Mouse (Mus musculus) activated CD4-positive, CD25-positive, alpha-beta regulatory T cell, adult 9 weeks (primary cell): ENCODE results near the gene Zglp1. TPM values are rescaled to one million over a fixed set of nuclear protein-coding genes. Genes with fewer than 3 reads are reported as not detected.

ENCODE experiments used
- polyA plus RNA-seq: library from polyadenylated mRNA; unstranded; fragments of 100-300 nt; shearing (Covaris generic); gene quantifications from one replicate; pipeline ENCODE4 v1.2.1, GENCODE M21; 2017

Zglp1 gene
- polyA plus RNA-seq: not detected

DNA sequence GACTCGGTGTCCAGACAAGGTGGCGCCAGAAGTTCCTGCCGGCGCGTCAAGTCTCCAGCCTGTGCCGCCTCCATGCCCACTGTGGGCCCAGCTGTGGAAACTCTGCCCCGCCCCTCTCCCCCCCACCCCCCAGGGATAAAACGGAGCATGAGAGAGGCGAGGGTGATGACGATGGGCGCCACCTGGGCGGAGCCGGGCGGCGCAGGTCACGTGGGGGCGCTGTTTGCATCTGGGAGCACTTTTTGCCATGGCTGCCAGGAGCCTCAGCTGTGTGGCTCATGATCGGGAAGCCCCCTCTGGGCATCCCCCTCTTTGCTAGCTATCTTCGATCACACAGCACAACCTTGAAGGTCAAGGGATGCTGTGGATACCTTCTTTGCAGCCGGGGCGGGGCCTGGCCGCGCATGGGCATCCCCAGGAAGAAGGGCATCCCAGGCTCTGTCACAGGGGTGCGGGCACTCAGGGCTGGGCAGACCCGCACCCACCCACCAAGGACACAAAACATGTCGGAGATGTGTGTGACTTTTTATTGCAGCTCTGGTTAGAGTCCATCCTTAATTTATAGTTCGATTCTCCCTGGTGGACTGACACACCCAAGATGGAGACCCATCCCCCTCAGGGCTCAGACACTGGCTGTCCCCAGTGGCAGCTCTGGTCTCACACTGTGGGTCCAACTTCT is at the start of gene Zglp1:
Zglp1 (minus strand) TSS at position 88 of the 679 bp plus-strand sequence.

DNA sequence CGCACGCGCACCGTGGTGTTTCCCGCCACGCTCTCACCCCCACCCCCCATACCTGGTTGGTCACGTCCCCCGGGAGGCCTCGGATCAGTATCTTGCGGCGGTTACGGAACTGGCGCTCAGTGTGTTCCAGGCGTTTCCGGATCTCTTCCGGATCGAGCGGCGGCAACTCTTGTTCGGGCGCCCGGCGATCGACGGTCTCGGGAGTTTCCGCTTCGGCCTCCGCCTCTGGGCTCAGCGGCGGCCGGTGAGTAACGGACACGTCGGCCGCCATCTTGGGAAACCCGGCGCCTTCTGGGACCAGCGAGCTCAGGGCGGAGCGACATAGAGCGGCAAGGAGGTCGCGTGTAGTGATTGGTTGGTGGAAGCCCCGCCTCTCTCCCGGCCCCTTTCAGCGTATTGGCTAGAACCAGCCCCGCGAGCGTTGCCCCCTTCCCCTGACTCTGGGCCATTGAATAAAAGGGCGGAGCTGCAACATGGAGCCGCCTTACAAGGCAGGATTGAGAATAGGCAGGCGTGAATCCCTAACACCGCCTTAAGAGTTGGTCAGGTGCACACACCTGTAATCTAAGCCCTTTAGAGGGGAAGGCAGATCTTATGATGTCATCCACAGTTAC is 24.9 kb upstream of the Zglp1 start, which contains the start of the genes Gm38431 and Raver1:
Gm38431 (minus strand) TSS at position 291 of the 614 bp plus-strand sequence.
Raver1 (minus strand) TSS at position 302 of the 614 bp plus-strand sequence.

DNA sequence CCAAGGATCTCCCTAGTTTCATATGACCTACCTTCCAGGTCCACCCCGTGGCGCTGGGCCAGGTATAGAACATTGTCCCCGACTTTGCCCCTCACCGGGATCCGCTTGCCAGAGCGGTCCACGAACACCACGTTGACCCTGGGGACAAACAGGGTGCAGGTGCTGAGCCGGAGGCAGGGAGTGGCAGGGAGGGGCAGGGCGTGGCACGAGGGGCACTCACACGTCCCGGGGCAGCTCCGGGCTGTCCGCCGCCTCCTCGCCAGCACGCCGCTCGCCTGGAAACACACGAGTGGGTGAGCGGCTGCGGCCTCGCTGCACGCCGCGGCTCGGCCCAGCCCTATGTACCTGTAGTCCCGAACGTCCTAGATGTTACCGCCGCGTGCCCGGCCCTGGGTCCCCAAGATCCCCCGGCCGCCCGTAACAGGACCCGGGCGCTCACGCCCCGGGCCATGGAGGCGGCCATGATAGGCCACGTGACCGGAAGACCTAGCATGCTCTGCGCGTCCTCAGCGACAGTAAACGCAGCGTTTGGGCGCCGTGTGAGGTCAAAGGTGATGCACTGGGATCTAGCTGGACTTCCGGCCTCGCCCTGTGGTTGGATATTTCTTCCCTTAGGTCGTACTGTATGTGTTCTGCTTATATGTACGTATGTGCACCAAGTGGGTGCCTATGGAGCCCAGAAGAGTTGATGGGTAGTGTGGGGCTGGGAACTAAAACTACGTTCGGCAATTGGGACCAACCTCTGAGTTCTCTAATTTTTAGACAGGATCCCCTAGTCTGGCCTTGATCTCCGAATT is 6.3 kb upstream of the Zglp1 start, which contains the start of the genes Gm49373 and Fdx1l:
Gm49373 (minus strand) TSS at position 53 of the 797 bp plus-strand sequence.
Fdx1l (minus strand) TSS at position 571 of the 797 bp plus-strand sequence.

DNA sequence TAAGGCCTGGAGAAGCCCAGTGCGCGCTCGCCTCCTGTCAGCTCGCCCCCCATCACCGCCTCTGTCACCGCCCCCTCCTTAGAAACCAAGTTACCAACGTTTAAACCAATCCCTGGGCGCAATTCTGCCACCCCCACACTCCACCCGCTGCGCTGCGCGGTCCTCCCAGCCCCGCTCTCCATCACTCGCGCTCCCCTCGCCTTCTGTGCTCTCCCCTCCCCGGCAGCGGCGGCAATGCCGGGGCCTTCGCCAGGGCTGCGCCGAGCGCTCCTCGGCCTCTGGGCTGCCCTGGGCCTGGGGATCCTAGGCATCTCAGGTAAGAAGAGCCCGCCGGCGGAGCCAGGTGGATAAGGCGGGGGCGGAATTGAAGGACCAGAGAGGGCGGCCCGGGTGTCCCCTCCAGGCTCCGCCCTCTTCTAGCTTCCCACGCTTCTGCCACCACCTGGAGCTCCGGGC is 35.0 kb downstream of the Zglp1 start, which contains the start of gene Icam5:
Icam5 (plus strand) TSS at position 178 of the 456 bp plus-strand sequence.

DNA sequence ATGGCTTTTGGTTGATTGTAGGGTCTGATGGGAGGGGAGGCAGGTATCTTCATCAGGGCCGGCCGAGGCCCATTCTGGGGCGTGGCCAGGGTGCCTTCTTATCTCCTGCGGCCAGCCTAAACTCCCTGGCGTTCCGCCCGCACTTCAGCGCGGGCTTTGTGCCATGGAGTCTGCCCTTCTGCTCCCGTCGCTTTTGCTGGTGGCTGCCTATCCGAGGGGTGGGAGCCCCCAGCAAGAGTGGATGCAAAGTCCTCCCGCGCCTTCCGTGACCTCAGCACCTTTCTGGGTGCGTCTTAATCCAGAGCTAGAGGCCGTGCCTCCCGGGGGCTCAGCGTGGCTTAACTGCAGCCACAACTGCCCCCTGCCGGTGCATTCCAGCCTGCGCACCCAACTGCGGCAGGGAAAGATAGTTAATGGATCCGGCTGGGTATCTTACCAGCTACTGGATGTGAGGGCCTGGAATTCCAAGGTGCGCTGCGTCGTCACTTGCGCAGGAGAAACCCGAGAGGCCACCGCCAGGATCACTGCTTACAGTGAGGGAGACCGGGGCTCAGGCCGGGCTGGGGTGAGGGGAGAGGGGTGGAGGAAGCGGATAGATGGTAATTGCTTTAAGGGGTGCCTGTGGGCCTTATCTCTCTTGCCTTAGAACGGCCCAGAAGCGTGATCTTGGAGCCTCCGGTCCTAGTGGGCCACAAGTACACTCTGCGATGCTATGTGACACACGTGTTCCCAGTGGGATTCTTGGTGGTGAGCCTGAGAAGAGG is 37.4 kb downstream of the Zglp1 start, which contains the start of gene Icam4:
Icam4 (plus strand) TSS at position 83 of the 764 bp plus-strand sequence.

DNA sequence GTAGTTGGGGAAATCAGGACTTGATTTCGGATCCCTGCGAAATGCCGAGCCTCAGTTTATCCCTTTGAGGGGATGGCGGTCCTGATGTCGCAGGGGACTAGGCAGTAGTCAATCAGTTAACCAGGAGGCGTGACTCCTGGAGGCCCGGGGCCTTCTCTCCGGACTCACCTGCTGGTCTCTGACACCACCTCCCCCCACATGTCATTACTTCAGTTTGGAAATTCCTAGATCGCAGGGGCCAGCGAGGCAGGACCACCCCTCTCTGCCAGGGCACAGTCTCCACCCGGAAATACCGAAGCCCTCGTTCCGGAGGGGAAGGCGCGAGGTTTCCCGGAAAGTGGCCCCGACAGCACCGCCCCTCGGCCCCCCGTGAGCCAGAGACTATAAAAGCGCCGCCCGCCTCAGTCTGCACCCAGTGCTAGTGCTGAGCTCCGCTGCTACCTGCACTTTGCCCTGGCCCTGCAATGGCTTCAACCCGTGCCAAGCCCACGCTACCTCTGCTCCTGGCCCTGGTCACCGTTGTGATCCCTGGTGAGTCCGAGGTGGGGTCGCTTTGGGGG is 51.2 kb downstream of the Zglp1 start, which contains the start of gene Icam1:
Icam1 (plus strand) TSS at position 415 of the 560 bp plus-strand sequence.

Other genes starting within 250 kb of the Zglp1 start
- gene Rdh8, start 248.6 kb downstream of the Zglp1 start, polyA plus RNA-seq: not detected
- 52.0 TPM for gene A230050P20Rik, start 198.5 kb downstream of the Zglp1 start, polyA plus RNA-seq
- gene Angptl6, start 187.4 kb downstream of the Zglp1 start, polyA plus RNA-seq: 0.49 TPM
- gene Ppan, start 178.9 kb downstream of the Zglp1 start, polyA plus RNA-seq: 84.2 TPM
- gene Eif3g, start 168.5 kb downstream of the Zglp1 start, polyA plus RNA-seq: 248 TPM
- gene Dnmt1, start 107.2 kb downstream of the Zglp1 start, polyA plus RNA-seq: 92.3 TPM
- 24.4 TPM for gene S1pr2, start 90.3 kb downstream of the Zglp1 start, polyA plus RNA-seq
- gene Mrpl4, start 64.4 kb downstream of the Zglp1 start, polyA plus RNA-seq: 128 TPM
- gene Icam1, start 51.1 kb downstream of the Zglp1 start, polyA plus RNA-seq: 132 TPM
- gene Icam4, start 37.7 kb downstream of the Zglp1 start, polyA plus RNA-seq: 1.9 TPM
- gene Icam5, start 35.0 kb downstream of the Zglp1 start, polyA plus RNA-seq: 0.79 TPM
- 0.20 TPM for gene Gm49373, start 6.0 kb upstream of the Zglp1 start, polyA plus RNA-seq
- gene Fdx1l, start 6.5 kb upstream of the Zglp1 start, polyA plus RNA-seq: 35.0 TPM
- gene Gm38431, start 24.9 kb upstream of the Zglp1 start, polyA plus RNA-seq: 6.8 TPM
- gene Raver1, start 24.9 kb upstream of the Zglp1 start, polyA plus RNA-seq: 73.3 TPM
- gene Tyk2, start 64.2 kb upstream of the Zglp1 start, polyA plus RNA-seq: 118 TPM
- 330 TPM for gene Cdc37, start 82.9 kb upstream of the Zglp1 start, polyA plus RNA-seq
- 0.72 TPM for gene Pde4a, start 98.6 kb upstream of the Zglp1 start, polyA plus RNA-seq
- 39.3 TPM for gene Keap1, start 172.3 kb upstream of the Zglp1 start, polyA plus RNA-seq
- not detected for gene S1pr5, start 181.3 kb upstream of the Zglp1 start, polyA plus RNA-seq
- 63.6 TPM for gene Atg4d, start 198.2 kb upstream of the Zglp1 start, polyA plus RNA-seq
- gene Kri1, start 220.9 kb upstream of the Zglp1 start, polyA plus RNA-seq: 37.6 TPM
- 104 TPM for gene Cdkn2d, start 224.3 kb upstream of the Zglp1 start, polyA plus RNA-seq
- gene Ap1m2, start 245.2 kb upstream of the Zglp1 start, polyA plus RNA-seq: 2.0 TPM